Mouse (Mus musculus) adrenal gland (tissue): ENCODE data around the gene Cox5b.
"Not testable (repeated sequence)": the region's sequence is repeated elsewhere in the genome, so short reads cannot be mapped to it uniquely, and the experiment has no call there.

Experiments
- intact Hi-C: fragments of 180-260 bp; cut with DNase I; formaldehyde crosslinking; loops from one replicate; pipeline ENCODE4 v1.15.1; 2025
- long read RNA-seq, 2 experiments: library from polyadenylated mRNA; unstranded; transcript quantifications; one replicate each; pipeline ENCODE4 v2.0.0; 2020; ENCODE audit warnings: borderline replicate concordance in 1 of 2; ENCODE audit not compliant: insufficient replicate concordance in 1 of 2

The Cox5b gene
- long read RNA-seq, experiment 1, transcript Cox5b-204 (4 exons, 865 nt), result major isoform, 689 of 704 reads
- long read RNA-seq, experiment 1, partial matches to known transcripts, result 3 of 704 reads
- long read RNA-seq, experiment 1, other reads (novel, unspliced or antisense), result 12 of 704 reads
- long read RNA-seq, experiment 2, transcript Cox5b-204 (4 exons, 865 nt), result major isoform, 626 of 648 reads
- long read RNA-seq, experiment 2, partial matches to known transcripts, result 10 of 648 reads
- long read RNA-seq, experiment 2, other reads (novel, unspliced or antisense), result 12 of 648 reads

GRCm38 (mm10) chr1:36691271-36692155 is at the start of gene Cox5b:
Gene Cox5b (plus strand): TSS chr1:36691449.
- intact Hi-C loops, result no loop called here

GRCm38 (mm10) chr1:36643957-36644614 is 47.2 kb upstream of the Cox5b start:
- intact Hi-C loops, result no loop called here

- intact Hi-C loops, result no loop called here
Measured at GRCm38 (mm10) chr1:36644615-36645007, 46.6 kb upstream of the Cox5b start.

- intact Hi-C loops, result no loop called here
Measured at GRCm38 (mm10) chr1:36646285-36646684, 45.0 kb upstream of the Cox5b start.

- intact Hi-C loops, result no loop called here
Measured at GRCm38 (mm10) chr1:36647631-36648030, 43.6 kb upstream of the Cox5b start.

- intact Hi-C loops, result no loop called here
Measured at GRCm38 (mm10) chr1:36655039-36655438, 36.2 kb upstream of the Cox5b start.

- intact Hi-C loops, result no loop called here
Measured at GRCm38 (mm10) chr1:36656233-36656632, 35.0 kb upstream of the Cox5b start.

- intact Hi-C loops, result no loop called here
Measured at GRCm38 (mm10) chr1:36657658-36658415, 33.4 kb upstream of the Cox5b start.

- intact Hi-C loops, result no loop called here
Measured at GRCm38 (mm10) chr1:36658621-36659399, 32.4 kb upstream of the Cox5b start.

GRCm38 (mm10) chr1:36664457-36664856 is 26.8 kb upstream of the Cox5b start:
- intact Hi-C loops, result no loop called here

GRCm38 (mm10) chr1:36665165-36665723 is 26.0 kb upstream of the Cox5b start:
- intact Hi-C loops, result no loop called here

- intact Hi-C loops, result no loop called here
Measured at GRCm38 (mm10) chr1:36665934-36666333, 25.3 kb upstream of the Cox5b start.

- intact Hi-C loops, result not testable (repeated sequence)
Measured at GRCm38 (mm10) chr1:36668007-36668406, 23.2 kb upstream of the Cox5b start.

GRCm38 (mm10) chr1:36670256-36670655 is 21.0 kb upstream of the Cox5b start:
- intact Hi-C loops, result no loop called here

- intact Hi-C loops, result no loop called here
Measured at GRCm38 (mm10) chr1:36671260-36671659, 20.0 kb upstream of the Cox5b start.

- intact Hi-C loops, result no loop called here
Measured at GRCm38 (mm10) chr1:36672648-36673350, 18.4 kb upstream of the Cox5b start.

- intact Hi-C loops, result no loop called here
Measured at GRCm38 (mm10) chr1:36674936-36675335, 16.3 kb upstream of the Cox5b start.

GRCm38 (mm10) chr1:36680893-36681292 is 10.4 kb upstream of the Cox5b start:
- intact Hi-C loops, result no loop called here

GRCm38 (mm10) chr1:36682620-36683355 is 8.5 kb upstream of the Cox5b start, which contains the start of gene Fam178b:
Gene Fam178b (minus strand): TSS chr1:36683183.
- intact Hi-C loops, result no loop called here
